Mouse (Mus musculus) forebrain, embryonic 16.5 days (tissue): ENCODE results near the gene Gpr37l1. TPM values are rescaled to one million over a fixed set of nuclear protein-coding genes. Genes with fewer than 3 reads are reported as not detected.
"Not testable (repeated sequence)": the region's sequence is repeated elsewhere in the genome, so short reads cannot be mapped to it uniquely, and the experiment has no call there.

Experiments
- ATAC-seq: fragments of 200-750 bp; cut with Nextera tagmentation; 2 replicates; pipeline ENCODE4 v1.8.0; 2017; ENCODE audit warnings: mild to moderate bottlenecking, moderate library complexity
- H3K27ac ChIP-seq: fragments of 300-500 bp; sonication (generic); 2 replicates; pipeline ENCODE4 v1.5.1; 2014; ENCODE audit warnings: low read length, control low read depth
- H3K27me3 ChIP-seq: fragments of 300-500 bp; sonication (generic); replicated peaks from 2 replicates; pipeline ENCODE4 v1.6.1; 2014; ENCODE audit warnings: low read length; ENCODE audit not compliant: control insufficient read depth, insufficient read depth
- H3K36me3 ChIP-seq: fragments of 300-500 bp; sonication (generic); 2 replicates; pipeline ENCODE4 v1.6.1; 2014; ENCODE audit not compliant: control insufficient read depth, insufficient read depth
- H3K4me1 ChIP-seq: fragments of 300-500 bp; sonication (generic); replicated peaks from 2 replicates; pipeline ENCODE4 v1.6.1; 2014; ENCODE audit warnings: low read length; ENCODE audit not compliant: control insufficient read depth, insufficient read depth
- H3K4me2 ChIP-seq: fragments of 300-500 bp; sonication (generic); 2 replicates; pipeline ENCODE4 v1.6.1; 2014; ENCODE audit warnings: mild to moderate bottlenecking, low read length, control low read depth
- H3K4me3 ChIP-seq: fragments of 300-500 bp; sonication (generic); replicated peaks from 2 replicates; pipeline ENCODE4 v1.5.1; 2014; ENCODE audit warnings: mild to moderate bottlenecking, low read length, control low read depth
- H3K9ac ChIP-seq: fragments of 300-500 bp; sonication (generic); replicated peaks from 2 replicates; pipeline ENCODE4 v1.6.1; 2014; ENCODE audit warnings: low read depth, low read length, control low read depth
- H3K9me3 ChIP-seq: fragments of 300-500 bp; sonication (generic); 2 replicates; pipeline ENCODE4 v1.6.1; 2016; ENCODE audit warnings: low read length; ENCODE audit not compliant: control insufficient read depth
- WGBS: fragments of 180-500 bp; shearing (Covaris S2); extraction: QIAGEN DNeasy Blood & Tissue Kit; methylation state at CpG from one replicate; pipeline ENCODE4 v1.1.7; 2014; 5-methylcytosine and 5-hydroxymethylcytosine counted together
- polyA plus RNA-seq: library from polyadenylated mRNA; unstranded; fragments of >200 nt; fragmentation: Nextera tagmentation; extraction: Ambion mirVana; gene quantifications from 2 replicates; pipeline ENCODE4 v1.2.1, GENCODE M21; 2015

The Gpr37l1 gene
- polyA plus RNA-seq, 1 experiment from 2014 or later = 0.24 TPM

- Histone ChIP-seq H3K9ac (no peak overlapping the region), H3K36me3 (no peaks in the 10 kb centered on the region), H3K4me3 (no peak overlapping the region), H3K4me1 (no peaks in the 10 kb centered on the region), H3K27ac (no peak overlapping the region), H3K9me3 (no peaks in the 10 kb centered on the region), H3K4me2 (no peak overlapping the region), H3K27me3 (no peaks in the 10 kb centered on the region)
- peak; percentile 45 for ATAC-seq
- 7% methylated on average over 8 of the region's 8 CpGs for WGBS
Measured at GRCm38 (mm10) chr1:135112661-135113060, 54.8 kb downstream of the Gpr37l1 start.

- ATAC-seq, H3K36me3 ChIP-seq, H3K9me3 ChIP-seq, H3K27ac ChIP-seq, H3K4me1 ChIP-seq, H3K4me2 ChIP-seq, H3K27me3 ChIP-seq, H3K9ac ChIP-seq, H3K4me3 ChIP-seq: not testable (repeated sequence)
- whole genome bisulfite sequencing = 64% methylated on average over 4 of the region's 5 CpGs
Measured at GRCm38 (mm10) chr1:135111271-135111670, 56.2 kb downstream of the Gpr37l1 start.

Other genes with a start within 250 kb of the Gpr37l1 start
- 15.2 and 17.5 TPM in 2 replicates for gene Ppp1r12b, start 211.7 kb downstream of the Gpr37l1 start, polyA plus RNA-seq
- gene Ube2t, start 205.1 kb downstream of the Gpr37l1 start, polyA plus RNA-seq = 23.5 and 25.8 TPM in 2 replicates
- 0.53 and 0.60 TPM in 2 replicates for gene Lgr6, start 62.4 kb downstream of the Gpr37l1 start, polyA plus RNA-seq
- 0.24 and 0.27 TPM in 2 replicates for gene Ptpn7, start 35.0 kb downstream of the Gpr37l1 start, polyA plus RNA-seq
- 323 and 336 TPM in 2 replicates for gene Arl8a, start 20.9 kb downstream of the Gpr37l1 start, polyA plus RNA-seq
- gene Elf3, start 90.9 kb upstream of the Gpr37l1 start, polyA plus RNA-seq = 0.10 and 0.53 TPM in 2 replicates
- gene Rnpep, start 116.4 kb upstream of the Gpr37l1 start, polyA plus RNA-seq = 93.3 and 100 TPM in 2 replicates
- 144 and 154 TPM in 2 replicates for gene Timm17a, start 146.1 kb upstream of the Gpr37l1 start, polyA plus RNA-seq
- gene Lmod1, start 157.1 kb upstream of the Gpr37l1 start, polyA plus RNA-seq = 0.15 and 0.21 TPM in 2 replicates
- 84.9 and 102 TPM in 2 replicates for gene Shisa4, start 207.6 kb upstream of the Gpr37l1 start, polyA plus RNA-seq